Mouse (Mus musculus) lung, adult 2 months (tissue): Measurements from ENCODE around the gene Hmg20a.

Source experiments
- CTCF ChIP-seq: fragments of 200-500 bp; IDR thresholded peaks from 2 replicates; pipeline ENCODE4 v1.5.1; 2011; ENCODE audit warnings: mild to moderate bottlenecking, low read length, control low read depth; ENCODE audit not compliant: insufficient read depth
- POLR2A ChIP-seq: fragments of 200-500 bp; IDR thresholded peaks from 2 replicates; pipeline ENCODE4 v1.6.1; 2011; ENCODE audit warnings: low read depth, mild to moderate bottlenecking, control low read depth, low read length, borderline replicate concordance; ENCODE audit errors: extremely low read depth

GRCm38 (mm10) chr9:56502543-56502971, 84.1 kb downstream of the Hmg20a start:
- TF ChIP-seq CTCF (no peak), POLR2A (no peak)
